Mouse (Mus musculus) midbrain, embryonic 11.5 days (tissue): ENCODE results near the gene Osbpl11. TPM values are rescaled to one million over a fixed set of nuclear protein-coding genes. Genes with fewer than 3 reads are reported as not detected.
"Not testable (repeated sequence)": the region's sequence is repeated elsewhere in the genome, so short reads cannot be mapped to it uniquely, and the experiment has no call there.

Source experiments
- ATAC-seq: fragments of 200-750 bp; cut with Nextera tagmentation; 2 replicates; pipeline ENCODE4 v1.8.0; 2017; ENCODE audit warnings: moderate TSS enrichment, moderate library complexity; ENCODE audit not compliant: low FRiP score
- DNase-seq: peaks from one replicate; pipeline ENCODE4 v3.0.0; 2015; ENCODE audit warnings: low spot score; ENCODE audit errors: missing footprints
- H3K27ac ChIP-seq: fragments of 300-500 bp; sonication (generic); 2 replicates; pipeline ENCODE4 v1.5.1; 2014; ENCODE audit warnings: low read depth, low read length
- H3K27me3 ChIP-seq: fragments of 300-500 bp; sonication (generic); 2 replicates; pipeline ENCODE4 v1.6.1; 2014; ENCODE audit warnings: mild to moderate bottlenecking, low read length, moderate library complexity, mixed read lengths; ENCODE audit not compliant: control insufficient read depth, insufficient read depth
- H3K36me3 ChIP-seq: fragments of 300-500 bp; sonication (generic); 2 replicates; pipeline ENCODE4 v1.6.1; 2014; ENCODE audit warnings: mild to moderate bottlenecking, low read length, moderate library complexity, mixed read lengths; ENCODE audit not compliant: control insufficient read depth, insufficient read depth
- H3K4me1 ChIP-seq: fragments of 300-500 bp; sonication (generic); 2 replicates; pipeline ENCODE4 v1.6.1; 2014; ENCODE audit warnings: low read length; ENCODE audit not compliant: control insufficient read depth, insufficient read depth
- H3K4me2 ChIP-seq: fragments of 300-500 bp; sonication (generic); 2 replicates; pipeline ENCODE4 v1.6.1; 2014; ENCODE audit warnings: mild to moderate bottlenecking, moderate library complexity
- H3K4me3 ChIP-seq: fragments of 300-500 bp; sonication (generic); 2 replicates; pipeline ENCODE4 v1.5.1; 2014; ENCODE audit warnings: low read depth, low read length
- H3K9ac ChIP-seq: fragments of 300-500 bp; sonication (generic); 2 replicates; pipeline ENCODE4 v1.6.1; 2014; ENCODE audit warnings: low read length
- H3K9me3 ChIP-seq: fragments of 300-500 bp; sonication (generic); 2 replicates; pipeline ENCODE4 v1.6.1; 2016; ENCODE audit warnings: low read length; ENCODE audit not compliant: control insufficient read depth
- WGBS: fragments of 180-500 bp; shearing (Covaris S2); extraction: QIAGEN DNeasy Blood & Tissue Kit; methylation state at CpG from one replicate; pipeline ENCODE4 v1.1.7; 2014; 5-methylcytosine and 5-hydroxymethylcytosine counted together
- polyA plus RNA-seq: library from polyadenylated mRNA; unstranded; fragments of >200 nt; fragmentation: Nextera tagmentation; extraction: Ambion mirVana; gene quantifications from 2 replicates; pipeline ENCODE4 v1.2.1, GENCODE M21; 2014

Gene Osbpl11
- polyA plus RNA-seq, 1 experiment from 2014 or later, result 25.2 TPM

- 93% methylated on average over 8 of the region's 8 CpGs for WGBS
- no peak overlapping the region for H3K4me2 ChIP-seq
- no peak overlapping the region for H3K27ac ChIP-seq
- H3K36me3 ChIP-seq, result peaks cover 2% of the 10 kb centered on the region; the same call in 1 of the 2 replicates
- ATAC-seq (no peak), DNase-seq (no peak)
- no peaks in the 10 kb centered on the region for H3K9me3 ChIP-seq
- no peaks in the 10 kb centered on the region for H3K4me1 ChIP-seq
- no peaks in the 10 kb centered on the region for H3K27me3 ChIP-seq
- H3K9ac ChIP-seq, result no peak overlapping the region
- no peak overlapping the region for H3K4me3 ChIP-seq
Observed at GRCm38 (mm10) chr16:33200589-33200988, 15.7 kb downstream of the Osbpl11 start.

GRCm38 (mm10) chr16:33210812-33211211 lies 25.9 kb downstream of the Osbpl11 start:
- WGBS, result 76% methylated on average over 2 of the region's 2 CpGs
- DNase-seq (no peak), ATAC-seq (no peak)
- no peaks in the 10 kb centered on the region for H3K4me1 ChIP-seq
- no peak overlapping the region for H3K9ac ChIP-seq
- H3K9me3 ChIP-seq, result no peaks in the 10 kb centered on the region
- no peak overlapping the region for H3K27ac ChIP-seq
- peaks cover 17% of the 10 kb centered on the region; the same call in 1 of the 2 replicates for H3K36me3 ChIP-seq
- no peak overlapping the region for H3K4me3 ChIP-seq
- no peaks in the 10 kb centered on the region for H3K27me3 ChIP-seq
- no peak overlapping the region for H3K4me2 ChIP-seq

GRCm38 (mm10) chr16:33216313-33217003 lies 31.6 kb downstream of the Osbpl11 start:
- Histone ChIP-seq H3K9ac (no peak overlapping the region), H3K36me3 (peaks cover 10% of the 10 kb centered on the region; the same call in 1 of the 2 replicates), H3K4me1 (no peaks in the 10 kb centered on the region; the same call in 1 of the 2 replicates), H3K27me3 (no peaks in the 10 kb centered on the region), H3K9me3 (no peaks in the 10 kb centered on the region), H3K27ac (no peak overlapping the region), H3K4me2 (no peak overlapping the region), H3K4me3 (no peak overlapping the region)
- WGBS, result 77% methylated on average over 9 of the region's 9 CpGs
- ATAC-seq, result no peak
- no peak for DNase-seq

GRCm38 (mm10) chr16:33217553-33218085 lies 32.7 kb downstream of the Osbpl11 start:
- not testable (repeated sequence) for H3K9ac ChIP-seq, ATAC-seq, H3K4me3 ChIP-seq

GRCm38 (mm10) chr16:33222482-33222881 lies 37.6 kb downstream of the Osbpl11 start:
- 91% methylated on average over 3 of the region's 3 CpGs for WGBS
- DNase-seq, result no peak
- no peak for ATAC-seq
- H3K36me3 ChIP-seq, result peaks cover 15% of the 10 kb centered on the region; the same call in 1 of the 2 replicates
- H3K4me2 ChIP-seq, result no peak overlapping the region
- no peak overlapping the region for H3K9ac ChIP-seq
- no peak overlapping the region for H3K27ac ChIP-seq
- no peaks in the 10 kb centered on the region for H3K9me3 ChIP-seq
- no peaks in the 10 kb centered on the region for H3K4me1 ChIP-seq
- H3K4me3 ChIP-seq, result no peak overlapping the region
- H3K27me3 ChIP-seq, result no peaks in the 10 kb centered on the region

More at GRCm38 (mm10) chr16:33217553-33218085, 32.7 kb downstream of the Osbpl11 start:
- not testable (repeated sequence) for H3K27ac ChIP-seq, H3K4me1 ChIP-seq, H3K4me2 ChIP-seq, H3K9me3 ChIP-seq, DNase-seq, H3K36me3 ChIP-seq, H3K27me3 ChIP-seq
- 75% methylated on average over 3 of the region's 3 CpGs for WGBS

GRCm38 (mm10) chr16:33224381-33224780 lies 39.5 kb downstream of the Osbpl11 start:
- DNase-seq (no peak), ATAC-seq (no peak)
- WGBS, result 91% methylated on average over 5 of the region's 5 CpGs
- H3K4me3 ChIP-seq, result no peak overlapping the region
- no peak overlapping the region for H3K9ac ChIP-seq
- H3K27ac ChIP-seq, result no peak overlapping the region
- H3K4me2 ChIP-seq, result no peak overlapping the region
- no peaks in the 10 kb centered on the region for H3K9me3 ChIP-seq
- H3K27me3 ChIP-seq, result no peaks in the 10 kb centered on the region
- no peaks in the 10 kb centered on the region for H3K4me1 ChIP-seq
- peaks cover 16% of the 10 kb centered on the region; the same call in 1 of the 2 replicates for H3K36me3 ChIP-seq

GRCm38 (mm10) chr16:33234128-33234527 lies 49.3 kb downstream of the Osbpl11 start:
- H3K36me3 ChIP-seq, result peaks cover 7% of the 10 kb centered on the region; the same call in 1 of the 2 replicates
- WGBS, result 81% methylated on average over 12 of the region's 12 CpGs
- no peak for DNase-seq

GRCm38 (mm10) chr16:33236151-33236550 lies 51.3 kb downstream of the Osbpl11 start:
- H3K27me3 ChIP-seq, result no peaks in the 10 kb centered on the region

More at GRCm38 (mm10) chr16:33234128-33234527, 49.3 kb downstream of the Osbpl11 start:
- ATAC-seq, result no peak
- no peak overlapping the region for H3K27ac ChIP-seq
- no peaks in the 10 kb centered on the region for H3K9me3 ChIP-seq
- H3K4me3 ChIP-seq, result no peak overlapping the region
- no peaks in the 10 kb centered on the region for H3K27me3 ChIP-seq
- H3K4me2 ChIP-seq, result no peak overlapping the region
- H3K4me1 ChIP-seq, result no peaks in the 10 kb centered on the region
- H3K9ac ChIP-seq, result no peak overlapping the region

GRCm38 (mm10) chr16:33239305-33239704 lies 54.4 kb downstream of the Osbpl11 start:
- Histone ChIP-seq H3K9ac (no peak overlapping the region), H3K4me3 (no peak overlapping the region), H3K27ac (no peak overlapping the region), H3K9me3 (no peaks in the 10 kb centered on the region), H3K4me1 (no peaks in the 10 kb centered on the region), H3K36me3 (peaks cover 13% of the 10 kb centered on the region), H3K4me2 (no peak overlapping the region), H3K27me3 (no peaks in the 10 kb centered on the region)
- ATAC-seq, result no peak
- DNase-seq, result no peak
- WGBS, result 90% methylated on average over 2 of the region's 2 CpGs

More at GRCm38 (mm10) chr16:33236151-33236550, 51.3 kb downstream of the Osbpl11 start:
- Histone ChIP-seq H3K4me2 (no peak overlapping the region), H3K4me1 (no peaks in the 10 kb centered on the region), H3K27ac (no peak overlapping the region), H3K9ac (no peak overlapping the region), H3K4me3 (no peak overlapping the region), H3K36me3 (peaks cover 8% of the 10 kb centered on the region), H3K9me3 (no peaks in the 10 kb centered on the region)
- WGBS, result 95% methylated on average over 6 of the region's 6 CpGs
- ATAC-seq (no peak), DNase-seq (no peak)
